Mouse (Mus musculus) heart, adult 11 months (tissue): ENCODE data around the gene Ston2.
A peak's percentile ranks its signal among the peaks of the same experiment; 100 is the strongest.

Experiments
- DNase-seq: peaks from one replicate; pipeline ENCODE4 v3.0.0; 2022

The Ston2 gene

DNA sequence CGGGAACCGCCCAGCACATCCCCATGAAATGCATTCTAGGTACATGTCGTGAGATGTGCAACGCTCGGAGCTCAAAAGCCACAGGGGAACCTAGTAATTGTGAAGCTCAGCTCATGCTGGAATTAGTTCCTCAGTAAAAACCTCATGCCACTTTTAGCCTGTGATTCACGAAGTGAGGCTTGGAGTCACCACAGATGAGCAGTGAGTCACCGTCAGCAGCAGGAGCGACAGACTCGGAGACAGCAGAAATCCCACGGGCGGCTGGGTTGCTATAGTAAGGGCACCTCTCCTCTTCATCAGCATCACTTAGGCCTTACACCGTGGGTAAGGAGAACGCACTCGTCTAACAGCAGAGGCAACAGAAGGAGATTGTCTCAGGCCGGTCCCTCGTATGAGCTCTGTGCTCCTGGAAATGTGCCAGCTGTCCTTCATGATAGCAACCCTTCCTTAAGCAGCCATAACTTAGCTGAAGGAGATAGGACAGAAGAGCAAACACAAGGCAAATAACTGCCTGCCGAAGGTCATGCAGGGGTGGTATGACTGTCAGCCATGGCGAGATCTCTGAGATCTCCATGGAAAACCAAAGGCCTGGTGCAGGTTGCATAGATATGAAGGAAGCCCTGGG, 39.8 kb downstream of the Ston2 start:
- DNase-seq = peak; percentile 96

DNA sequence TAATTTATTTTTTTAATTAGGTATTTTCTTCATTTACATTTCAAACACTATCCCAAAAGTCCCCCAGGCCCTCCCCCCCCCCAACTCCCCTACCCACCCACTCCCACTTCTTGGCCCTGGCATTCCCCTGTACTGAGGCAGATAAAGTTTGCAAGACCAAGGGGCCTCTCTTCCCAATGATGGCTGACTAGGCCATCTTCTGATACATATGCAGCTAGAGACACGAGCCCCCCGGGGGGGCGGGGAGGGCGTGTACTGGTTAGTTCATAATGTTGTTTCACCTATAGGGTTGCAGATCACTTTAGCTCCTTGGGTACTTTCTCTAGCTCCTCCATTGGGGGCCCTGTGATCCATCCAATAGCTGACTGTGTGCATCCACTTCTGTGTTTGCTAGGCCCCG, 41.3 kb downstream of the Ston2 start:
- DNase-seq = peak; percentile 88

DNA sequence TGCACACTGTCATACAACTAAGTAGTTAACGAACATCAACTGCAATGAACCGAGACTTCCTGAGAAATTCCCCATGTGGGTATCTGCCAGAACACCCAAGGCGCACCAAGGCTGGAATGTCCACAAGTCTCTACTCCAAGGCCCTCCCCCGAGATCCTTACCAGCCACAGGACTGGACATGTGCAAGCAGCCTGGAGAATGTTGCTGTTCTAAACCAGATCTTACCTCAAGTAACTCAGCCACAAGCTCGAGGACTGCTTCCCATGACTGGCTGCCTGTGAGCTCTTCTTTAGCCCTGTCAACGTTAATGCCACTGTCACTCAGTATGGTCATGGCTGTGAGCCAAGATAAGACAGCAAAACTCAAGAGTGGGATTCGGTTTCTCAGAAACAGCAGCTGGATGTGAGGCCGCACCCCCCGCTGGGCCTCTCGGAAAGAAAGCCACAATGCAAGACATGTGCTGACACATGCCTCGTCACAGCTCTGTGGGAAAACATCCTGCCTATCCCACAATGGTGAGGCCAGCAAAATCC, 42.4 kb downstream of the Ston2 start:
- peak; percentile 95 for DNase-seq

DNA sequence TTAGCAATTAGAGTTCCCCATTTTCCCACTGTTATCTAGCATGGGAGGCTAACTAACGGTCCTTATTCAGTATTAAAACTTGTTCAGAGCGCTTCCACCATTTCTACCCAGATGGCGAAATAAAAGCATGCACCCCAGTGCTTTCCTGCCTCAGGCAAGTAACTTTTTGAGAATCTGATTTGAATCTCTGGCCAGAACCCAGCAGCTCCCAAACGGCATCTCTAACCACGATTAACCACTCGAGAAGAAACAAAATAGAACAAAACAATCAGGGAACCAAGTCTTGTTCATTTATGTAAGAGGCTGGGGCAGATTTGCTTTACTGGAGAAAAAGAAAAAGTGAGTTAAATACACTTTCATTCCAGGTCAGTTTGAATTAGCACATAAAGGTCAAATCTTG, 44.1 kb downstream of the Ston2 start:
- DNase-seq = peak; percentile 37

DNA sequence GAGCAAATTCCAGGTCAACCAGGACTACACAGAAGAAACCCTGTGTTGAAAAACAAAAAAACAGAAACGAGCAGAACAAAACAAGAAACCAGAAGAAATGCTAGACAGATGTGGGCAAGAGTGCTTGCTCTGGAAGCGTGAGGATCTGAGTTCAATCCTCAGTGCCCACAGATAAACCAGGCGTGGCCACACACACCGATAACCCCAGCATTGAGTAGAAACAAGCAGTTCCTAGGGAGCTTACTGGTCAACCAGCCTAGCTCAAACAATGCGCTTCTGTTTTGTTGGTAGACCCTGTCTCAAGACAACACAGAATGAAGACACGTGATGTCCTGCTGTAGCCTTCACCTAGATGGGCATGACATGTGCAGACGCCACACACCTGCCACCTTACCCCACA, 45.3 kb downstream of the Ston2 start:
- peak; percentile 59 for DNase-seq

DNA sequence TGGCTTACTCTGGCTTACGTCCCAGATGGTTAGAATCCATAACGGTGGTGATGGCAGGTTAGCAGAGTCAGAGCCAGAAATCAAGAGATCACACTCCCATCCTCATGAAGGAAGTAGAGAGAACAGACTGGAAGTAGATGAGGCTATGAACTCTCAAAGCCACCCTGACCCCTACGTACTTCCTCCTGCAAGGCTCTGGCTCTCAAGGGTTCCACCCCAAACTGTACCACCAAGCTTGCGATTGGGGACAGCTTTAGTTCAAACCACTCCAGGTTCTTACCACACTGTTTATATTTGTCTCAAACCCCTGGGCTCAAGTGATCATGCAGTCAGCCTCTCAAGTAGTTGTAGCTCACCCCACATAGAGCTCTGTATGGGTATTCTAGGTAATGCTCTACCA, 49.8 kb downstream of the Ston2 start:
- DNase-seq = peak; percentile 77

DNA sequence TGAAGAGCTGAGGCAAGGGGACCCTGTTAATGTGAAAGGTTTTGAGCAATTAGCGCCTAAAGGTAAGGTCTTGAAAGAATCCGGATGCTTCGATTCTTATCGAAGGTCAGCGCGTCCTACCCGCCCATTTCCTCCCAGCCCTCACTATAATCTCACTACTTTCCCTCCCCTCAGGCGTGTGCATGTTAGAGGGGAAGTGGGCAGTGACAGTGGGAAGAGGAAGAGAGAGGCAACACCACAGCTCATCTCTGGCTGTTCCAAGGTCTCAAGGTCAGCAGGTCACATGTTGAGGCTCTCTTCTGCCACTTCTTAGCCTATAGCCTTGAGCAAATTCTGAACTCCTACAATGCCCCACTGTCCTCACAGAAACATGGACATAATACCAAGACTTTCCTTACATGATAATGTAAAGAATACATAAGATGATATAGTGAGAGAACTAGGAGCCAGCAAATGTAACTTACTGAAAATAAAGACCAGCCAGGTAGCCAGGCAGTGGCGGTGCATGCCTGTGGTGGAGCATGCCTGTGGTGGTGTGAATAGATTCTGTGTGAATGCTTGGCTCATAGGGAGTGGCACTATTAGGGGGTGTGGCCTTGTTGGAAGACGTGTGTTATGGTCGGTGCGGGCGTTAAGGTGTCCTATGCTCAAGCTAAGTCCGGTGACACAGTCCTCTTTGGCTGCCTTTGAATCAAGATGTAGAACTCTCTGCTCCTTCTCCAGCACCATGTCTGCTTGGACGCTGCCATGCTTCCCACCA, 51.8 kb downstream of the Ston2 start:
- DNase-seq = peak; percentile 91

DNA sequence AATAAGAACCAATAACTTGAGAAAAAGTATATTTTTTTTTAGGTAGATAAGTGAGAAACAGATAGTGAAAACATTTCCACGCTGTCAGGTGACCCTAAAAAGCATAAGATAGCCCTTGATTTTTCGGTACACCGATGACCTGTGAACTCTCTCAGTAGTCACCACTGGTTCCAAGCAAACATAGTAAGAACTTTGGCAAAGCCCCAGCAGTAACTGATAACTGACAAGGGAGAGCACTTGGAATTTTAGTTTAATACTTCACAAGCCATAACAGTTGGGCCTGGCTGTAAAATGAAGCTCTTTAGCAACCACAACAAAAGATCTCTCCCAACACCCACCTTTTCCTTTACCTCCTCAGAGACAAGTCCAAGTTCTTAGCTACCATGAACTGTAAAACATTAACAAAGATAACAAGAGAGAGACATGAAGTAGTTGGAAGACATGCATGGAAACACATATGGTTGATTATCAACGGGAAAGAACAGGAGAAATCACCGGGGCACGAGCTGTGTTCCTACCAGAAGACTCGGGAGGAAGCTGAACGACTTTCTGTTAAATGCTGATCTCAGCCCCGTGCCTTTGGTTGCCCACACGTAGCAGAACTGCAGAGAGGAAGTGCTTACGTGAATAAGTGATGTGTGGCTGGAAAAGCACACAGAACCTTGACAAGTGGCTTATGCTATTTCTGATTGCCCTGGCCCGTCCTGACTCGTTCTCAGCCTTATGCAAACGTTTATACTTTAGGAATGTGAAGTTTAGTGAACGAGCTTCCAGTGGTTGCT, 53.8 kb downstream of the Ston2 start:
- peak; percentile 86 for DNase-seq

DNA sequence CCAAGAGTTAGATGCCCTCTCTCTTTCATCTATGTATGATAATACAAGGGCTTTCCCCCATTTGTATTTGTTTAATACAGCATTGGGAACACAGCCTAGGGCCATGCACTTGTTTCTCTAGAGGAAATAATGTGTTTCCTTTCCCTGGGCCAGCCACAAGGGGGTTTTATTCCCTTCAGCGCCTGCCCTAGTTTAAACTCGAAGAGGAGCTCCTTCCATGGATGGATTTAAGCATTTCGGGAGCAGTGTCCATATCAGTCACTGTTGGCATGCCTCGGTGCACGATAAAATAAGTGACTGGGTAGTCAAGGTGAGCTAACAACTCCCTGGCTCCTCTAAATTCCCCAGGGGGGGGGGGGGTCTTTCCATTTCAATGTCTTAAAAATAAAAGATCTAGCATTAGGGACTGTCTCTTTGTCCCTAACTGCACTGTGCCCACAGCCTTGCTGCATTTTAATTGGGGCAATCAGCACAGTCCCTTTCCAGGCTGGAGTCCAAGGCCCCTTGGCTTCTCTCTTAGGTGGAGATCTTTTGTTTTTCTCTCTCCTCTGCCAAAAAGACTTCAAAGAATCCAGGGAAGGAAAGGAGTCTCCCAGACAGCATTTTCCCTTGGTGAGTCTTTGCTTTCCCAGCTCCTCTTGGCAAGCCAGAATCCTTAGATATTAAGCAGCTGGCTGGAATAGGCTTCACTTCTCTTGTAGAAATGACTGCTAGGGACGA, 55.3 kb downstream of the Ston2 start:
- peak; percentile 91 for DNase-seq

DNA sequence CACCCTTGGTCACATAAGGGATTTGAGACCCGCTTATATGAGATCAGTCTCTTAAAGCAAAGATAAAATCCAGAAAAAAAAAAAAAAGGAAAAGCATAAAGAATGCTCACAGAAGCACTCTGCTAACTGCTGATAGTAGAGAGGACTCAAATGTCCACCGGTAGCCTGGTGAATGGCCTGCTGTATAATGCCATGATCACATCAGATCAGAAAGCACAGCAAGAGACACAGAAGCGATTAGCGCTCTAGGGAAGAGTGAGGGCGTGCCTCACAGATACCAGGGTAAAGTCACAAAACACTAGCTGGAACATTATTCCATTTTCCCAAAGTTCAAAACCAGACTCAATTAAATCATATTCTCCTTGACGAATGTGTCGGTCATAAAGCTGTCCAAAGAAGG, 62.0 kb downstream of the Ston2 start:
- DNase-seq = peak; percentile 63

DNA sequence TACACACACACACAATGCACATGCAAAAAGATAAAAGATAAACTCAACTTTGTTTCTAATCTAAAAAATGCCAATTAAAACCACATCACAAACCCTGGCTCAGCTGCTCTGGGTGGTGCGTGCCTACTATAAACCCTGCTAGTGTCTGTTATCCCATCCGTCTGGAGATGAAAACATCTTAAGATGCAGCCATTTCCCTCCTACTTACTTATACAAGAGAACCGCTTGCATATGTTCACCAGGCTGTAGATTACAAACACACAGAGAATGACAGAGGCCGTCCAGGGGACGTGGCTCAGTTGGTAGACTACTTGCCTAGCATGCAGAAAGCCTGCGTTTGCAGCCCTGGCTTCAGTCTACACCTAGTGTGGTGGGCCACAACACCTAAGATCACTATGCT, 64.3 kb downstream of the Ston2 start:
- no peak for DNase-seq

DNA sequence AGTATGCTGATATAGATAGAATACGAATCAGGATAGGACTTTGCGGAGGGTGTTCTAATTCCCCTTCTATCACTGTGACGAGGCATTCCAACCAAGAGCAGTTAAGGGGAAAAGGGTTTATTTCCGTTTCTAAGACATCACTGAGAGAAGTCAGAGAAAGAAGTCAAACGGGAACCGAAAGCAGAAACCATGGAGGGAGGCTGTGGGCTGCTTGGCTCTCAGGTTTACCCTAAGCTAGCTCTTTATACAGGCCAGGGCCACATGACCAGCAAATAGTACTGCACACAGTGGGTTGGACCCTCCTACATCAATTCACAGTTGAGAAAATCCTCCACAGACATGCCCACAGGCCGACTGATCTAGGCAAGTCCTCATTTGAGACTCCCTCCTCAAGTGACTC, 69.1 kb downstream of the Ston2 start:
- peak; percentile 83 for DNase-seq

DNA sequence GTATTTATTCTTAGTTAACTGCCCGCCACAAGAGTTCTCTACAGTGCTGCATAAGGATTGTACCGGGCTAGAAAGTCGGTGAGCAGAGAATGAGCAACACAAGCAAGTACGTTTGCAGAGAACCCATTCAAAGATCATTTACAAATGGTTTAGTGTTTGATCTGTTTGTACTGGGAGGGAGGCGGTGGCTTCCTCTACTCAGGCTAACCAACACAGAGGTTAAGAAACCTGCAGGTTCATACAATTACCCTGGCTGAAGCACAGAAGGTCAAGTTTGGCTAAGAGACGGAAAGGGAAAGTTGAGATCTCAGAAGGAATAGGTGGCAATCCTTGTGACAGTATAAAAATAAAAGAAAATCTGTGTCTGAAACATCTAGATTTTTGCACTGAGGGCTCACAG, 72.5 kb downstream of the Ston2 start:
- DNase-seq = peak; percentile 64

DNA sequence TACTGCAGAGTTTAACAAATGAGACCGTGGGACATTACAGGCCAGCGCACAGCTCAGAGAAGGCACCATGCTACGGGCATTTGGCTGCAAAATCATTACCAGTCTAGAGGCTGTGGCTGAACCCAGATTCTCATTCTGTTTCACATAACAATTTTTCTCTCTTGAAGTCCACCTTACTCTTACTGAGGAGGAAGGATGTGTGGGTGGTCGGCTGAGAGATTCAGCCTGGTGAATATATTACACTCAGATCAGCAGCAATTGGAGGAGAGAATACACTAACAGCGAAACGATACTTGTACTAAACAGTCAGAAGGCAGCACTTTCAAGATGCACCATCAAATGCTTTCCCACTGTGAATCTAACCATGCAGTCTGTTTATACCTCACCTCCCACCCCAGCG, 74.8 kb downstream of the Ston2 start:
- peak; percentile 70 for DNase-seq

DNA sequence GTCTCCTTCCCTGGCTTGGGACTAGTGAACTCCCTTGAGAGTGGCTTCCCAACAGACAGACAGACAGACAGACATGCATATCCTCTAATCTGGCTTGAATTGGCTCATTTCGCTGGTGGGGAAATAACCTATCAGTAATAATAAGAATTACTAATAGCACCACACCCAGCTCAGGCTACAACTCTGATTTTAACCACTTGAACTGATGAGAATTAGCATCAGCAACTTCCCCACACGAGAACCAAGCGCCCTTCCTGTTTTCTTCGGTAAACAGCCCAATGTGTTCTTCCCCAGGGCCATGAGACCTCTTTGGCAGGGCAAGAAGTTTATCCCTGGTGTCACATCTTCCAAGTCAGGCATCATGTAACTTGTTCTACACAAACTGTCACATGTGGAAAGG, 76.5 kb downstream of the Ston2 start:
- no peak for DNase-seq

DNA sequence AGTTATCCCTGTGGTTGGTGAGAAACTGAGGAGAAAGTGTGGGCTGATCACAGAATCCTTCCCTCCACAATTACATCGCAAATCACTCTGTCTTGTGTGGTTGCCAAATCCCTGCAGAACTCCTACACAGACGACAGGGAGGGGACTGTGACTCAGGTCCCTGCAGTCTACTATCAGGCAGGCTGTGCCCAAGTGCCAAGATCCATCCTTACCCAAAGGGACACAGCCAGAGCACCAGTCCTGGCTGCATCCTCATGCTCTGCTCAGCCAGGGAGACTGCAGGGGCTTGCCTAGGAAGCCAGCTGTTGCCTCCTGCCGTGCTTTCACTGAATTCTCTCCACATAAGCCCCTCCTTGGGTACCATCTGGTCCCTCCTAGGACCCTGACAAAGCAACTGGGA, 77.3 kb downstream of the Ston2 start:
- DNase-seq = no peak

DNA sequence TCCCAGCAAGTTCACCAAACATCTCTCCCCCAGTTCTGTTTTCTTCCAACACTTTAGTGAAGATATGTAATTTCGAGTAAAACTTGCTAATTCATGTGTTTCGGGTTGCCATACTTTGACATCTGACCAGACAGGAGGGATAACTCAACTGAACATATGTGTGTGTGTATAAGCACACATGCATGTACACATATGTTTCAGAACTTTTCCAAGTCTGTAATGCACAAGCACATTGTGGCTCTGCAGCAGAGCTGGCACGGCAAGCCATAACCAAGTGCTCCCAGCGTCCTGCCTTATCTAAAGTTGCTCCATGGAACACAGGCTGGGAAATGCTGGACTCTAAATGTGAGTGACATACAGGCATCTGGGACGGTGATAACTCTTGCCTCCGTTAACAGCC, 78.6 kb downstream of the Ston2 start:
- DNase-seq = no peak

DNA sequence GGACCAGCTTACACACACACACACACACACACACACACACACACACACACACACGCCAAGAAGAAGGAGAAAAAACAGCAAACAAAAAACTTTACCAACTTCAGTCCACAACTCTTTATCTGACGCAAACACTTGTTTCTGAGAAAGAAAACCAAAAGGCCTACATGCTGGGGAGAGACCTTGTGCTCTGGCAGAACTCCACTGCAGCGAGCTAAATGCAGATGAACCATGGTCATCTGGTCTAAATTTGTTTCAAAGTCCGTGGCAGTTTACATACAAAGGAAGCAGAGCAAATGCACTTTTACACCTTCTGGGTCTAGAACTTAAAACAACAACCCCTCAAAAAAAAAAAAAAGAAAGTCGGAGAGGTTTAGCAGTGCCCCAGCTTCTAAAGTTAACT, 79.0 kb downstream of the Ston2 start:
- DNase-seq = no peak

DNA sequence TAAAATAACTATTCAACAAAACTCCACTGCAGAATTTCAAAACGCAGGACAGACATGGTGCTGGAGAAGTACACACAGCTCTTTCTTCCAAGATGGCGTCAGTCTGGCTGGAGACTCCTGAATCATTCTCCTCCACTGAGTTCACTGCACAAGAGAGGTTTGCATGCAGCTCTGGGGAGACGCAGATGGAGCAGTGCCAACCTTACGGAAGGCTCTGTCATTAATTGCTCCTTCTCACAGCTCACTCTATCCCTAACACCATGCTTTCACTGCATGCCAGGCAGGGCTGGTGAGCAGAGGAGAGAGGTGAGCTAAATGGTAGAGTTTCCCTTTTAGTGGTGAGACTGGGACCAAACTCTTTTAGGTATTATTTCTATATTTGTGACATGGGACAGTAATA, 80.4 kb downstream of the Ston2 start:
- DNase-seq = no peak

DNA sequence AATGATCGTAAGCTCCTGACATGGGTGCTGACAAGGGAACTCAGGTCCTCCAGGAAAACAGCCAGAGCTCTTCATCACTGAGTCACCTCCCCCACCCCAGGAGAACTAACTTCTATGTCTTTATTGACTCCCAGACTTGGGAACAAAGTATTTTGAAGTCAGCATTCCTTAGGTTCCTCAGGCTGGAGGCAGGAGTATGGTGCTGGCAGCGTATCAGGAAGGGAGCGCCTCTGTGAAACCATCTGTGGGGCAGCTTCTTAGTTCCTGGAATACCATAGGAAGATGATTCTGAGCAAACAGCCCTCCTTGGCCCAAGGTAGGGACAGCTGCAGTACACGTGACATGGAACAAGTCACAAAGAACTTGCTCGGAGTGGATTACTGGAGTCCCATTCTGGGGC, 84.7 kb downstream of the Ston2 start:
- DNase-seq = no peak

DNA sequence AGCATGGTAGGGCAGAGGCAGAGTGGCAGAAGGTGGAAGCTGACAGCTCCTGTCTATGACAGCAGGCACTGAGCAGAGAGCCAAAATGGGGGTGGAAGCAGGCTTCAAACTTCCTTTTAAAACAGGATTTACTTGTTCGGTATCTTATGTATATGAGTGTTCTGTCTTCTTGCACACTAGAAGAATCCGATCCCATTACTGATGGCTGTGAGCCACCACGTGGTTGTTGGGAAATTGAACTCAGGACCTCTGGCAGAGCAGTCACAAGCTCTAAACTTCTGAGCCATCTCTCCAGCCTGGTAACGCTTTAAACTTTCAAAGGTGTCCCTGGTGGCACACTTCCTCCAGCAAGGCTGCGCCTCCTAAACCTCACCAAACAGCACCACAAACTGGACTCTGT, 85.4 kb downstream of the Ston2 start:
- DNase-seq = no peak

DNA sequence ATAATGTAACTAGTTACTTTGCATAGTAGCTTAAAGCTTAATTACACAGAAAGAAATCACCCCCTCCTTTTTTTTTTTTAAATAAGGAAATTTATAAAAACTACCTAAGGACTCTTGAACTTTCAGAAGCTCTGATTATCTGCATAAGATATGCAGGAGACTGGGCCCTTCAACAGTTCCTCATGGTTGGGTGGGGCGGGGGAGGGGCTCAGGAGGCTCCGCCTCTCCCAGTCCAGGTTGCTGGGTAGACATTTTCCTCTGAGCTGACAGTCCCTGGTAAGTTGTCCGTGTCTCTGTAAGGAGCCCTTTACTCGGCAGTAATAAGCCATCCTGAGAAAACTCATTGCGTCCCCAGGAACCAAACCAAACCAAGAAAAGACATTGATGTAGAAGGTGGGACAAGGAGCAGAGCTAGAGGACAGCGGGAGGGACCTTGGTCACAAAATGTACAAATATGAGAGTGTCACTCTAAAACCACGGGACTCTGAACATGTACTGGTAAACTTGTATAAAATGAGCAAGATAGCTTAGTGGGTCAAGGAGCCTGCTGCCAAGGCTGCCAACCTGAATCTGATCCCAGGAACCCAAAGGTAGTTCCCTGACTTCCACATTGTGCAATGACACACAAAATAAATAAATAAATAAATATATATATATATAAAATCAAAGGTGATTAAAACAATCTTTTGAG, 88.6 kb downstream of the Ston2 start:
- no peak for DNase-seq

DNA sequence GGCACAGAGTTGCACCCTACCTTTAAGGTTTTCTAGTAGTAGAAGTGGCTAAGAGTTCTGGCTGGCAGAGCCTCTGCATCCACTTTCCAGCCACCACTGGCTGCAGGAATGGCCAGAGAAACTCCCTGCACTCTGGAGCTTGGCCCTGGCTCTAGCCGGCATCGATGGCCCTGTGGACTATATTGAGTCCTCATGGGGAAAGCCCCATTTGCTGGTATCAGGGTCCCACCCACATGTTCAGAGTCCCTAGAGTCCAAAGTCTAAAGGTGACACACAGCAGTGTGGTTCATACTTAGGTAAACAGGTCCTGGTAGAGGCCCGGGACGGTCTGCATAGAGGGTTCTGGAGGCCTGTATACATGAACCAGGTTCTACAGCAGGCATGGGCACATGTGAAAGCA, 92.0 kb downstream of the Ston2 start:
- DNase-seq = no peak
